In genomic region chr11:88849284-88849683, GRCm38 (mm10) we compare ENCODE assay signal across 8 mouse cellular contexts. TPM values are rescaled to one million over a fixed set of nuclear protein-coding genes. Genes with fewer than 3 reads are reported as not detected.
DNase-seq lines count a peak whose midpoint lies in the region.

No protein-coding gene starts in this region.

- peak; percentile 66 for DNase-seq in layer of hippocampus, adult 11-12 months (ENCODE audit: low spot score)
- no peak for DNase-seq in layer of hippocampus, postnatal 25 days (ENCODE audit: extremely low spot score in 1 of 2, low spot score in 1 of 2)
- peak; percentile 53 for DNase-seq in cerebellum, adult 8-10 months
- DNase-seq in heart, adult 9 months (ENCODE audit: low spot score in 2 of 2), result peak; percentile 78 to 81
- peak; percentile 88 for DNase-seq in kidney, postnatal 10 days
- peak; percentile 24 for DNase-seq in lung, postnatal 25 days (ENCODE audit: low spot score)
- DNase-seq in thymus, postnatal 10 days (ENCODE audit: low spot score in 2 of 2), result no peak
- no peak for DNase-seq in spleen, postnatal 36 days (ENCODE audit: low spot score in 2 of 2)

RNA-seq across cellular contexts. Expression of gene Akap1, which starts 15.1 kb away (rescaled TPM):
- 10 to 100 TPM; 39.8 to 42.6 TPM for total RNA-seq in layer of hippocampus, postnatal 25 days (2021)

Comparison
In these comparisons a context has a peak if more than half of its experiments do, and no peak if none do; other contexts are left out.
1. DNase-seq: peak in layer of hippocampus, adult 11-12 months (single experiment), cerebellum, adult 8-10 months (single experiment), heart, adult 9 months (2 of 2), kidney, postnatal 10 days (single experiment) and lung, postnatal 25 days (single experiment); none in layer of hippocampus, postnatal 25 days (0 of 2), thymus, postnatal 10 days (0 of 2) and spleen, postnatal 36 days (0 of 2).